Mouse (Mus musculus): ENCODE results near the gene Tbc1d14. TPM values are rescaled to one million over a fixed set of nuclear protein-coding genes. Genes with fewer than 3 reads are reported as not detected.

Tbc1d14 gene
- total RNA-seq, 2 experiments from 2014 or later: 74.1 to 78.7 TPM

DNA sequence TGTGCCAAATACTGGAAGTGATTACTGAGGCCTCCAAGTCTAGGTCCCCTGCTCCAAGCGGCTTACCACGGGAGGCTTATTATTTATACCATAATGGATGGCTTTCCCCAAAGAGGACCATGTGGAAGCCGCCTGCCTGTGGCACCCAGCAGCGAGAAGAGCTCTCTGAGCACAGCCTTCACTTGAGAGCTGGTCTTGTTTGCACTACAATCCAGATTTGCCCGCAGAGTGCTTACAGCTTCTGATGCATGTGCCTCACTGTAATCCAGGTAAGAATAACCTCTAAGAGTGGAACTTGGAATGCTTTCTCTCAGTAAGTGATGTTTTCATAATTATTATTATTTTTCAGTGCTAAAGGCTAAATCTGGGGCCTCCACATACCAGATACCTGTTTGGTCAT is 34.0 kb downstream of the Tbc1d14 start:
- intact Hi-C loops (cut with DNase I): no loop called here
- no peak for DNase-seq (ENCODE audit: low spot score in 2 of 2)

DNA sequence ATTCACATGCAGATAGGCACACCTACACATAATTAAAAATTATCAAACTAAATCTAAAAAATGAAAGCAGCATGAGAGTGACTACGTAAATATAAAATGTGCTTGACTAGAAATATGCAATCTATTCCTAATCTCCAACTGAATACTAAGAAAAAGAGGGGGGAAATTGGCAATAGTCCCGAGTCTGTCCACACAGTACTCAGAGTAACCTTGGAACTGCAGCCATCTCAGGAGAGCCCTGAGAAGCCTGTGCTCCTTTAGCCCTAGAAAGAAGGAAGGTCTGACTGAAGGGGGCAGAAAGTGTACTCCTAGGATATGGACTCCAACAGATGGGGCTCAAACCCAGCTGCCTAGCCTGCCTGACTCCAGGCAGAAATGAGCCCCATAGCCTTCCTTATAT is 34.5 kb downstream of the Tbc1d14 start:
- no peak for DNase-seq (ENCODE audit: low spot score in 2 of 2)
- intact Hi-C loops (cut with DNase I): no loop called here

DNA sequence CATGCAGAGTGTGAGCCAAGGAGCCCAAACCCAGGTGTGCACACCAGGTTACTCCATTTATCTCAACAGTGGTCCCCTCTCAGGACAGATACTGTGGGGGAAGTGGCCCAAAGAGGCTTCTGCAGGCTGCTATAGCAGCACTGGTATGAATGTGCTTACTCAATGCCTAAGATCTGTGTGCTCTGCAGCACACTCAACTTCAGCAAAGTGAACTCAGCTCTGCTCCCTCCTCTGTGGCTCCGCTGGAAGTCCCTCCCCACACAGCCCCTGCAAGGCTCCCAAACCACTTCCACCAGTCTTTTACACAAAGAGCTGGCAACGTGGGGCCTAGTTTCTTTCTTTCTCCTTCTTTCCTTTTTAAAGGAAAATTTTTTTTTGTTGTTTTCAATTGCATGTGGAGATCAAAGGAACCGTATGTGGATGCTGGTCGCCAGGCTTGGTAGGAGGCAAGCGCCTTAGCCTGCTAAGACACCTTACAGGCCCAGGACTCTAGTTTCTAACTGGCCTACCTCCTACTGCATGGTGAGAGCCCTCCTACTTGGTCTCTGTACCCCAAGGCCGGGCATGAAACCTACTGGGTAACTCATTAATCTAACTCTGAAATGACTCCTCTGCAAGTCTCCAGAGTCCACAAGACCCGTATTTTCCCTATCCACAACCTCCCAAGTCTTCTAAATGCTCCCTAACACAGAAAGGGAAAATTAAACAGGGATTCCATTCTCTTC is 35.3 kb downstream of the Tbc1d14 start:
- DNase-seq (ENCODE audit: low spot score in 2 of 2): no peak
- intact Hi-C loops (cut with DNase I): no loop called here

DNA sequence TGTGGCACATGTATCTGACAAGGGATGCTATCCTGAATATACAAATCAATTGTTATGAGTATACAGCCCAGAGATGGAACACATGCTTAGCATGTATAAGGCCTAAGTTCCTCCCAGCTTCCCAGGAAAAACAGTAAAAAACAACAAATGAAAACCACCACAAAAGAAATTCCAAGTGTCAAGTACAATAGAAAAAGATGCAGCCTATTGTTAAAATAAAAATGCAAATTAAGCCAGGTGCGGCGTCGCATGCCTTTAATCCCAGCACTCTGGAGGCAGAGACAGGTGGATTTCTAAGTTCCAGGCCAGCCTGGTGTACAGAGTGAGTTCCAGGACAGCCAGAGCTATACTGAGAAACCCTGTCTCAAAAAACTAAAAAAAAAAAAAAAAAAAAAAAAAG is 36.2 kb downstream of the Tbc1d14 start:
- intact Hi-C loops (cut with DNase I): no loop called here

DNA sequence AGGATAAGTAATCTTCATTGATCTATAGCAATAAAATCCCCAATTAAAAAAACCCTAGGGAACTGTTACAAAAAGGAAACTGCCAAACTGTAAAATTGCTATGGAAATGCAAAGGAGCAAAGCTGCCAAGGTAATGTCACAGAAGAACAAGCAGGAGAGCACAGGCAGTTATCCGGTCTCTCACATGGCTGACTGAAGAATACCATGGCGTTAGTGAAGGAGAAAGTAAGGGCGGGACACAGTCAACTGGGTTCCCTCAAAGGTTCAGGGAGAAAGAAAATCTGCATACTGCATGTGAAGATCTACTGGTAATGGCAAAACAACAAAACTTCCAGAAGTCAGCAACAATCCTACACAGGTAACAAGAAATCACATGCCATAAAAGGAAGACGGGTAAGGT is 36.8 kb downstream of the Tbc1d14 start:
- intact Hi-C loops (cut with DNase I): no loop called here
- no peak for DNase-seq (ENCODE audit: low spot score in 2 of 2)

More for the DNA sequence above, 36.2 kb downstream of the Tbc1d14 start:
- DNase-seq (ENCODE audit: low spot score in 2 of 2): no peak

DNA sequence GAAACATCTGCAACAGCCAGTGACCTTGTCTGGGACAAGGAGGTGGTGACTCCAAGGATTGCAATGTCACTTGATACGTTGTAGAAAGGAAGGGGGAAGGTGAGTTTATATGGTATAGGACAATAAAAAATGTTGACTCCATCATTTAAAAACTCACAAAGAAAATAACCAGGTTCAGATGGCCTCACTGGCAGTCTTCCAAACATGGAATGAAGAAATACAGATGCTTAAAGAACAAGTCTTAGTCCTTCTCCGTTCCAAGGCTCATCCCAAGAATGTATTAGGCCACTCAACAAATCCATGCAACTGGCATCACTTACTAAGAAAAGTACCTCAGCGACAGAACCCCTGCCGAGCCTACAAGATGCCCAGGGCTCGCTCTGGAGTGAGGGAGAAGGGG is 38.6 kb downstream of the Tbc1d14 start:
- intact Hi-C loops (cut with DNase I): no loop called here
- DNase-seq (ENCODE audit: low spot score in 2 of 2): no peak

DNA sequence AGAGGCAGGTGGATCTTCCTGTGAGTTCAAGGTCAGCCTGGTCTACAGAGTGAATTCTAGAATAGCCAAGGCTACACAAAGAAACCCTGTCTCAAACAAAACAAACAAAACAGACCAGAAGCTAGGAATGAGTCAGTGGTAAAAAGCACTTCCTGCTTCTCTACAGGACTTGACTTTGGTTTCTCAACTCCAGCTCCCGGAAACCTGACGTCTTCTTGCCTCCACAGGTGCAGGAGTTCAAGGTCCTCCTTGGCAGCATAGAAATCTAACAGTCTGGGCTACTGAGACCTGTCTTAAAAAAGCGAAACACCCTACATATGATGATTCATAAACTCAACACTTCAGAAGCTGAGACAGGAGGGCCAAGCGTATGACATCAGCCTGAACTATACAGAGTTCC is 39.2 kb downstream of the Tbc1d14 start:
- DNase-seq (ENCODE audit: low spot score in 2 of 2): no peak
- intact Hi-C loops (cut with DNase I): no loop called here

DNA sequence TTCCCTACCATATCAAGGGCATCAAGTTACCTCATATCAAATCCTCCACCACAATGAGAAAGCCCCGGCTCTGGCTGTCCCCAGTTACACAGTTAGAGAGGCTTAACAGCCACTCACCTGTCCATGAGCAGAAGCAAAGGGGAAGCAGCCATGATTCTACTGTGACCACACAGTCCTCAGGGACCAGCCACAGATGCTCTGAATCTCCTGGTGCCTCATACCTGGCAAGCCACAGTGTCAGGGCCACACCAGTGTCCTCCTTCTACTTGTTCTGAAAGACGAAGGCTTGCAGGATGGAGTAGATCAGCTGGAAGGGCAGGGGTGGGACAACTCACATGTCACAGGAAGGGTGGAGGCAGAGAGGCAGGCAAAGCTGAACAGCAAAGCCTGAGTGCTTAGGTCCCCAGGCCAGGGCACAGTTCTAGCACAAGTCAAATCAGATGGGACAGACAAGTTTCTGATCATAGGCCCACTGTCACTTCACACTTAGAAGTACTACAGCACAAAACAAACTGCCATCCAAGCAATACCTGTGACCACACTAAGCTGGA is 39.9 kb downstream of the Tbc1d14 start:
- intact Hi-C loops (cut with DNase I): no loop called here
- no peak for DNase-seq (ENCODE audit: low spot score in 2 of 2)

DNA sequence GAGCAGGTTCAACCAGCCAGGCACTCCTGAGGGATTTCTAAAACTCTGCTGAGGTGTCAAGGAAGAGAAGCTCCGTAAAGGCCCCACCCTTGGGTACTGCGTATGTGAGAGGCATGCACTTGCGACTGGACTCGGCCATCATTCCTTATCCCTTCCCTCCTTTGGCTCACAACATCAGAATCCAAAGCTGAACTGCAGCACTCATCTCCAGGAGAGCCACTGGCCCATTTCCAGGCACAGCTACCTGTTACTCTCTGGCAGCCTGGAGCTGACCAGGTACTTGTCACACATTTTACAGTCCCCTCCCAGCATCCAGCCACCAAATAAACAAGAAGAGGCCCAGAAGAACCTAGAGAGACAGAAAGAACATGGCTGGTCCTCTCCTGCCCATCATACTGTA is 40.7 kb downstream of the Tbc1d14 start:
- intact Hi-C loops (cut with DNase I): no loop called here
- no peak for DNase-seq (ENCODE audit: low spot score in 2 of 2)

DNA sequence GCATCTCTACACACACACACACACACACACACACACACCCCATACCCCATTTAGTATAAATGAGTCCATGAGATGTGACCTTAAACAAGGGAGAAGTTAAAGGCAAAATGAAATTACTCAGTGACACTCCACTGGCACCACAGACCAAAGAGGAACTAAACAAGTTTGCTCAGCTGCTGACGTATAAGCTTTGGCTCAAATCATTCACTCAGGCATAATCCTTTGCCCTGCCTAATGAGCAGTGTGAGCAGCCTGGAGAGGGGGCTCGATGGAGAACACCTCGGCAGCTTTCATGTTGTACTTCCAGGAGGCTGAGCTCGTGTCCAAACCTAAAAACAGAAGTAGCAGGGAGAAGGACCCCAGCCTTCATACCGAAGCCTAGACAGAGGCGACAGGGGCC is 43.8 kb downstream of the Tbc1d14 start:
- intact Hi-C loops (cut with DNase I): no loop called here
- no peak for DNase-seq (ENCODE audit: low spot score in 2 of 2)

DNA sequence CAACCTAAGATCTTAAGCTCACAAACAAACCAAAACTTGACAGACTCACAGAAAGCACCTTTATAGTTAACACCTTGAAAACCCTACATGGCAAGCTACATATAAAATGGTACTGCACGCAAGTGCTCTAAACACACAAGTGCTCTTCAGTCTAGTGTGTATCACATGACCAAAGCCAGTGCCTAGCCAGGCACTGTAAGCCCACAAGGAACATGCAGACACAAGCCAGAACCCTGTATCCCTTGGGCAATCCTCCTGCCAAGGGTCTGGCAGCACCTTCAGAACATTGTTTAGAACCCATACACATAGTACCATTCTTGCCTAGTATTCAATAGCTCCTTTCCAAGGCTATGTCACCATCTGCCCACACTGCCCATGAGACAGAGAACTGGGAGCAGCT is 48.3 kb downstream of the Tbc1d14 start:
- intact Hi-C loops (cut with DNase I): no loop called here
- DNase-seq (ENCODE audit: low spot score in 2 of 2): no peak

DNA sequence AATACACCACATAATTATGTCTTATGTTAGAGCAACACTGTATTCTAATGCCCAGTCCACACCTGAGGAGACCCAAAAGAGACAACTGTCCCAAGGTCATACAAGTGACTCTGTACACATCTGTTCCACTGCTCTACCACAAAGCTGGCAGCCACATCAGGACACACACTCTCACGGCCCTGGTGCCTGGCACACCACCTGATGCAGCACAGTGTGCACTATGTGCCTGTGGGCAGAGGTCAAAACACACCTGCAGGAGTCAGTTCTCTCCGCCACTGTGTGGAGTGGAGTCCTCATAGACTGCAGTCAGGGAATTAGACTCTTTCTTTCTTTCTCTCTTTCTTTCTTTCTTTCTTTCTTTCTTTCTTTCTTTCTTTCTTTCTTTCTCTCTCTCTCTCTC is 52.1 kb downstream of the Tbc1d14 start:
- intact Hi-C loops (cut with DNase I): no loop called here

DNA sequence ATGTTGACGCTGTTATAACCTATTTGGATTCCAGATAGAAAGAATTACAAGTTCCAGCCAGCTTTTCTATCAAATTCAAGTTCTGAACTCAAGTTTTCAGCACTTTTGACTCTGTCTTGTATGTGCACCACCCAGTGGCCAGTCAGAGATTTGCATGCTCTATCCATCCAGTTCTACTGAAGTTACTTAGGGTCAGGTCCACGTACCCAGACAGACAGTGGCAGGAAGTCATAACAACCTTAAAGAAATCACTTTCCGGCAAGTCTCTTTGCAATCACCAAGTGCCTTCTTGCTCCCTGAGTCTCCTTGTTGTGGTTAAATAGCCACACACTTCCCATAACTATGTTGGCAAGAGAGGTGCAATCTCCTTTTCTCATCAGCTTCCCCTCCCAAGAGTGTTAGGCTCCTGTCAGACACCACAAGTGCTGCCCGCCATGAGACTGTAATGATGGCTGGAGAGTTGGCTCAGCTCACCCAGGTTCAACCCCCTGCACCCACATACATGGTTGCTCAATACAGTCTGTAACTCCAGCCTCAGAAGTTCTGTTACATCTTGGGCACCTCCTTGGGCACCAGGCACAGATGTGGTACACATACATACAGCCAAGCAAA is 54.4 kb downstream of the Tbc1d14 start:
- DNase-seq (ENCODE audit: low spot score in 2 of 2): peak; percentile 42 to 69
- intact Hi-C loops (cut with DNase I): no loop called here

More for the DNA sequence above, 52.1 kb downstream of the Tbc1d14 start:
- DNase-seq (ENCODE audit: low spot score in 2 of 2): no peak

DNA sequence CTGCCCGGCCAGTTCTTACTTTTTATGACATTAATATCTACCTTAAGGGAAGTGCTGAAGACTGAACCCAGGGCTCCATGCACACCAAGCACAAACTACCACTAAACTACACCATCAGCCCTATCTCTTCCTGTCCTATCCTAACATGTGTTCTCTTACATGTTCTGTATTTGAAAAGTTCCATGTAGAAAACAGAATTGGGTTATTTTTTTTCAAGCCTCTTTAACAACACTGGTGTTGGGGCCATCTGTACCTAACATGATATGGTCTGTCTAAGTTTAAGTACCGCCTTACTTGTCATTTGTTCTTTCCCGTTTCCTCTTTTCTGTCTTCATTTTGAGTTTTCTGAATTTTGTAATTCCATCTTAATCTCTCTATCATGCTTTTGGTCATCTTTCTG is 56.7 kb downstream of the Tbc1d14 start:
- DNase-seq (ENCODE audit: low spot score in 2 of 2): no peak
- intact Hi-C loops (cut with DNase I): no loop called here

DNA sequence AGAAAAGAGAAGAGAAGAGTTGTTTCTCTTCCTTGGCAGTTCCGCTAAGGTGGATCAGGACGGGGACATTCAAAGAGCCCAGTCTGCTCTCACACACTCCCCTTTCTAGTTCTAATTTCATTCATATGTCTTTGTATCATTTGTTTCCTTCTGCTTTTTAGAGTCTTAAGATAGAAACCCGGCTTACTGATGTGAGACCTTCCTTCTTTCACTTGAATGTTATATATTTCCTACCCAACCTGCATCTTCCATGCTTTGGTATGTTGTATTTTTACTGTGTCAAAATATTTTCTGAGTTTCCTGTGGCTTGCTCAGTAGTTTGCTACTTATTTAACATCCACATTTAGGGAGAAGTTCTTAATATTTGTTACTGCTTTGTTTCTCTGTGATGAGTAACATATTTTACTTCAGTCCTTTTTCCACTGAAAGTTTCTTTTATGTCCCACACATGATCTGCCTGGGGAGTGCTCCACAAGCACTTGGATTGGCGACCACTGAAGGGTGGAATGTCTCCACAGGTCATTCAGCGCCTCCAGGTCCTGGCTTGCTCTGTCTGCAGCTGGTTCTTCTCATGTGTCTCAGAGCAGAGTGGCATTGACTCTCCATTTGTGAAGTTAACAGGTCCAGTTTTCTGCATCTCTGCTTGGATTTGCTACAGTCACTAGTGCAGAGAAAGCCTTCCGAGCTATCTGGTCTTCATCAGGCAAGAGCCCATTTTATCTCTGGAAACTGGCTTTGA is 57.5 kb downstream of the Tbc1d14 start:
- intact Hi-C loops (cut with DNase I): no loop called here

DNA sequence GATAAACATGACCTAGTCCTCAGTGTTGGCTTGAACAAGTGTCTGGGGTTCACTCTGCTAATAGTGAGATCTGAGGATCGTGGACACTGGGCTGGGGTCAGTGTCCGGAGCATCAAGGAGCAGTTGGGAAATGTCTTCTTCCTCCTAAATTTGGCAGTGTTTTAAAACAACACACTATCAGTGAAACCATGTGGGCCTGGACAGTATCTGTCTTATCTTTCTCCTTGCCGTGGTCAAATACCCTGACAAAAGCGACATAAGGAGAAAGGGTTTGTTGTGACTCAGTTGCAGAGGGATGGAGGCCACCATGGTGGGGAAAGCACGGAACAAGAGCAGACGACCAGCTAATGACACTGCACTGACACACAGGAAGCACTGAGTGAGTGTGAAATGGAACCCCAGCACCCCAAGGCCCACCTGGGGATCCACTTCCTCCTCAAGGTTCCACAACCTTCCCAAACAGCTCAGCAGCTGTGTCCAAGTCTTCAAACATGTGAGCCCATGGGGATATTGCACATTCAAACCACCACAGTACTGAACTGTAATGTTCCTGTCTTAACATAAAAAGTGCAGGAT is 58.5 kb downstream of the Tbc1d14 start:
- intact Hi-C loops (cut with DNase I): loop anchor here (5.0 kb wide), 2 partner anchors 52 to 213 kb away; partner anchors contain the start of genes Bloc1s4, Ccdc96 and Tada2b
- no peak for DNase-seq (ENCODE audit: low spot score in 2 of 2)

More for the DNA sequence above, 57.5 kb downstream of the Tbc1d14 start:
- DNase-seq (ENCODE audit: low spot score in 2 of 2): no peak

DNA sequence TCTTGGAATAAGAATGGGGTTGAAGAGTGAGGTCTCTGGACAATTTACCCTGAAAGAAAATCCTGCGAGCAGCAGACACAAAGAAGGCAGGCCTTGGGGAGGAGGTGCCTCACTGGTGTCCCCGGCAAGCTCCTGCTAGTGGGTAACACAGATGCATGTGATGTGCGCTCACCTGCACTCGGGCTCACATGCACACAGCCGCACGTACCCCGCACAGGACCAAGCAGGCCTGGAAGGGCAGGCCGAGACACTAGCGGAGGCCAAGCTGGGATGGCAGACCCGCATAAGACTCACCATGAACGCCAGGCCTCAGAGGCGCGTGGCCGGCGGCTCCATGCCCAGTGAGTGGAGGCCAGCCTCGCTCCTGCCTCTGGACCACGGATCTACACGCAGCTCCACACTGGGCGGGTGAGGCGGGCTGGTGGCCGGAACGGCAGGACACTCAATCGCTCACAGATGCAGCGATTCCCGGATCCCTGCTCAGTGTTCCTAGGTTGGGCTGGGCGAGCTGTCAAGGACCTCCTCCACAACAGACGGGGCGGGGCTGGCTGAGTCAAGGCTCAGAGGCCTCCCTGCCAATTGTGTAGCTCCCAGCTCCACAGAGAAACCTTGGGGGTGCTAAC is 62.8 kb downstream of the Tbc1d14 start:
- peak; percentile 92 to 98 for DNase-seq (ENCODE audit: low spot score in 2 of 2)
- intact Hi-C loops (cut with DNase I): loop anchor here (1.0 to 5.0 kb wide), 3 partner anchors 48 to 217 kb away; partner anchors contain the start of genes Bloc1s4, Ccdc96 and Tada2b

DNA sequence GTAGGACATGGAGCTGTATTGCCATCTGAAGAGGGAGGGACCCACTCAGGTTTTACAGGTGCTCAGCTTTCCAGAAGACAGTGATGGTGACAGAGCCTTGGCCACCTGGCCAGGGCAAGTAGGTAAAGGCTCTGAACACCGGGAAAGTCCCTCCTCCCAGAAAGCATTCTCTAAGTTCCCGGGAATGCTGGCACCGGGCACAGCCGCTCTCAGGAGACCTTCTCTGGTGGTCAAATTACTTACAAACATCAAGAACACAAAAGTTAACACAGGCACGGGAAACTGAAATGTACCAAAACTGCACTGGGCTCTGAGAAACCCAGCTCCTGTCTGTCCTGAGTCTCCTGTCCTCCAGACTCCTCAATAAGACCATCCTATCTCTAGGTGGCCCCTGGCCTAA is 63.4 kb downstream of the Tbc1d14 start:
- intact Hi-C loops (cut with DNase I): loop anchor here (1.0 to 5.0 kb wide), 3 partner anchors 47 to 218 kb away; partner anchors contain the start of genes Bloc1s4, Ccdc96 and Tada2b
- DNase-seq (ENCODE audit: low spot score in 2 of 2): no peak

DNA sequence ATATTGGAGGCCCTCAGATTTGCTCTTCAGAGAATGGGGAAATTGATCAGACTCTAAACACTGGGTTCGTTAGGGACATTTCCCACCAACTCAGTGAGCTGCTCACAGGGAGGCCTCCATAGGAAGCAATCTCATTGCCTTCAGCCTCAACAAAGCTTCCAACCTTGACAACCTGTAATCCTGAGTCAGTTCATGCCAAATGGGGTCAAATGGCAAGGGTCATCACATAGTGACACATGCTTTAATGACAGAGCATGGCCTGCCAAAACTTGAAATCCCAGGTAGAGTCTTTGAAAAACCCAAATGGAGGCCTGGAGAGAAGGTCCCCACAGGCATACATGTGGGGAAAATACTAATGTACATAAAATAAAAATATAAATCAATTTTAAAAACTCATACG is 66.2 kb downstream of the Tbc1d14 start:
- no peak for DNase-seq (ENCODE audit: low spot score in 2 of 2)
- intact Hi-C loops (cut with DNase I): no loop called here

DNA sequence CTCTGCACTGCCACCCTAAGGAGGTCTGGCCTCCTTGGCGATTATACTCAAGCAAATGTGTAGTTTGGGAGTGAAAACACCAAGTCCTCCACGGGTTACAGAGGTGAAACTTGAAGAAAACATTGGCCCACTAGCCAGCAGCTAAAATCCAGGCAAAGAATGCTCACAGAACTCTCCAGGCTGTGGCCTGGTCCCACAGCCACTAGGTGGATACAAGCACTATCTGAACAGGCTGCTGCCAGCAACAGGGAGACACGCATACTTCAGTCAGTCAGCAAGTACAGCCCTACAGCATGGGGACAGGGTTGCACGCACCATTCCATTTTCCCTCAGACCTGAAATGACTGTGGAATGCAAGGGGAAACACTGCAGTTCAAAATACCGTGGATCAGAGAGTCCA is 66.8 kb downstream of the Tbc1d14 start:
- no peak for DNase-seq (ENCODE audit: low spot score in 2 of 2)
- intact Hi-C loops (cut with DNase I): no loop called here

Data from left cerebral cortex, postnatal 25 days (tissue).